Mouse (Mus musculus): Measurements from ENCODE around the gene Ppard.

The Ppard gene

DNA sequence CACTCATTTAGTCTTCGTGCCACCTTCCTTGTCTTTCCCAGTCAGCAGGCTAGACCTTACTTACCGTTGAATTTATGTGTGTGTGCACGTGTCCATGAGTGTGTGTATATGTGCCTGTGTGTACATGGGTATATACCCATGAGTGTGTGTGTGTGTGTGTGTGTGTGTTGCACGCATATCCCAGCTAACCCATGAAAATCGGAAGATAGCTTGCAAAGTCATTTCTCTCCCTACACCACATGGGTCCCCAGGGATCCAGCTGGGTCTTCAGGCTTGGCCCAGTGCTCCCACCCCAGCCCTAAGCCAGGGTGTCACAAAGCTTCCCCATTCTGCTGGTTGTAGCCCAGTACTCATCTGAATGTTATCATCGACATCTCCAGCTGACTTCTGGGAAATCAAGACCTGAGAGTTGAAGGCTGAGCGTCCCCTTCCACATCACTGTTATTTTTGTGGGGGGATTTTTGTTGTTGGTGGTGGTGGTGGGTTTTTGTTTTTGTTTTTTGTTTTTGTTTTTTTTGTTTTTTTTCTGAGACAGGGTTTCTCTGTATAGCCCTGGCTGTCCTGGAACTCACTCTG is 49.5 kb downstream of the Ppard start:
- no peak for DNase-seq (ENCODE audit: low read depth, low spot score)

DNA sequence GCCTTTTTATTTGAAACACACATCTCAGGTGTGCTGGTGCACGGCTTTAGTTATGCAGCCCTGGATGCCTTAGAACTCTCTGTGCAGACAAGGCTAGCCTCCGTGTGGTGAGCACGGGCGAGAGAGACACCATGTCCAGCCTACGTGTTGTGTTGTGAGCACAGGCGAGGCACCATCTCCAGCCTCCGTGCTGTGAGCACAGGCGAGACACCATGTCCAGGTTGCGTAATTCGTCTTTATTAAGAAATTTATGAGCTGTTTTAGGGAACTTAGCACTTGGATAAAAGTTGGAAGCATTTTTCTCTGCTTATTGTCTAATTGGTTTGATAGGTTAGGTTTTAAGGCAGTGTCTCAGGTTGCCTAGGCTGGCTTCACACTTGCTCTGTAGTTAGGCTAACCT is 50.7 kb downstream of the Ppard start:
- no peak for DNase-seq (ENCODE audit: low read depth, low spot score)

GRCm38 (mm10) chr17:28286133-28286532 is 53.6 kb downstream of the Ppard start:
- no peak for DNase-seq (ENCODE audit: low read depth, low spot score)

GRCm38 (mm10) chr17:28286964-28287363 is 54.5 kb downstream of the Ppard start:
- no peak for DNase-seq (ENCODE audit: low read depth, low spot score)

GRCm38 (mm10) chr17:28287578-28287977 is 55.1 kb downstream of the Ppard start:
- DNase-seq (ENCODE audit: low read depth, low spot score), result no peak

DNA sequence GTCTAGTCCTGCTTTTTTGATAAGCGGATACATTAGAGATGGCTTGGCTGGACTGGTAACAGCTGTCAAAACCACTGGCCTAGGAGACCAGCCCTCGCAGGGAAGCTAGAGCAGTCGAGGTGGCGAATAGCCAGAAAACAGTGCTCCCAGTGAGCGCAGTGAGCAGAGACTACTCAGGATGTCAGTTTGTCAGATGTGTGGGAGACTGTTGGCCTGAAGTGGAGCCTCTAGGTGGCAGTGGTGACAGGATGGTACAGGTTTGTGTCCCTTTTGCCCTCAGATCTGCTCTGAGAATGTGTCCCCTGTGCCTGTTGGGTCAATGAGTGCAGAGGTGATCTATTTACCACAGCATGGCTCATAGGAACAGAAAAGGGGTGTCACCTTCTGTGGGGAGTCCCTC is 55.5 kb downstream of the Ppard start:
- no peak for DNase-seq (ENCODE audit: low read depth, low spot score)

- no peak for DNase-seq (ENCODE audit: low read depth, low spot score)
Observed at GRCm38 (mm10) chr17:28290262-28290661, 57.8 kb downstream of the Ppard start.

- no peak for DNase-seq (ENCODE audit: low read depth, low spot score)
Observed at GRCm38 (mm10) chr17:28290671-28291070, 58.2 kb downstream of the Ppard start.

- no peak for DNase-seq (ENCODE audit: low read depth, low spot score)
Observed at GRCm38 (mm10) chr17:28291346-28291745, 58.8 kb downstream of the Ppard start.

DNA sequence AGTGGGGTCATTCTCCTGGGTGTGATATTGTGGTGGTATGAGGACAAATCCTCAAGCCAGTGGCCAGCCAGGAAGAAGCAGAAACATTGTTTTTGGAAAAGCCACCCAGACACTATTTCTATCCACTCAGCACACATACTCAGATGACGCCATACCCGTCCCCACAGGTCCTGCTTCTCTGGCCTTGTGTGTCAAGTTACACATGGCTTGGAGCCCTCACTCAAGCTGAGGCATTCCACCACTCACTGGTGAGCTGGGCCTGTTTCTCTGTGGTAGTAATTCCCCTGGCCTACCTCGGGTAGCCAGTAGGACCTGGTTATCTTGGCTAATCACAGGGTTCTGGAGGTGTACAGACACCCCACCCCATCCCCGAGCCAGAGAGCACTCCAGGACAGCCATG is 61.2 kb downstream of the Ppard start:
- DNase-seq (ENCODE audit: low read depth, low spot score), result peak; percentile 72

DNA sequence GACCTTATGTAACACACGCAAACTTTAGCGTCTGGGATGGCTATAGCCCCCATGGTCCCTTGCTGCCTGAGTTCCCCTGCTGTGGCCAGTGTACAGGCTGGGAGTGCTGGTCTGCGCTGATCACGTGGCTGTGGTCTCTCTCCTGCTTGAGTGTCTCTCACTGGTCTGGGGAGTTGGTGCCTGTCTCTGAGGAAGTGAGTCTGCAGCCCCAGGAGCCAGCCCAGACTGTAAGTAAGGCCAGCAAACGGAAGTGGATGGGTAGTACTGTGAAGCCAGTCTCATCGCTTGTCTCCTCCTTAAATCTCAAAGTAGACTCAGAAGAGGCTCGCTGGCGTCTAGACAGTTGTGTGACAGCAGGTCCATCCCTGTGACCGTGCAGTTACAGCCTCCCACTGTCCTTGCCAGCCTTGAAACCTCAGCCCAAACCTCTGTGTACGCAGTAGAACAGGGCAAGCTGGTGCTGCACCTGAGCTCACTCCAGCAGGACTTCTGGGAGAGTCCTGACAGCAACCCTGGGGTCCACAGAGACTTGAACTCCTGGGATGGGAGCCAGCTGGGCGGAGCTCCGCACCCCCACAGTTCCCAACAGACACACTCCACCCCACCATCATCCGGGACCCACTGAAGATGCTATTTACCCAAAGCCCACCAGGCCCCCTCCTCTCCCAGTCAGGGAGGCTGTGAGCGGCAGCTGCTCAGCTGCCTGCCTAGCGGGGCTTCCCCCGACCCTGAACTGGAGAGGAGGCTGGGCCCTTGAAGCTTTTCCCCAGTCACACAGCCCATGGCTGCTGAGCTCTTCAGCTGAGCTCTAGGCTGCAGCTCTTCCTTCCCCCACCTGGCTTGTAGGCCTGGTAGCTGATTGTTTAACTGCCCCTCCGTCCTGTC is 62.2 kb downstream of the Ppard start:
- no peak for DNase-seq (ENCODE audit: low read depth, low spot score)

DNA sequence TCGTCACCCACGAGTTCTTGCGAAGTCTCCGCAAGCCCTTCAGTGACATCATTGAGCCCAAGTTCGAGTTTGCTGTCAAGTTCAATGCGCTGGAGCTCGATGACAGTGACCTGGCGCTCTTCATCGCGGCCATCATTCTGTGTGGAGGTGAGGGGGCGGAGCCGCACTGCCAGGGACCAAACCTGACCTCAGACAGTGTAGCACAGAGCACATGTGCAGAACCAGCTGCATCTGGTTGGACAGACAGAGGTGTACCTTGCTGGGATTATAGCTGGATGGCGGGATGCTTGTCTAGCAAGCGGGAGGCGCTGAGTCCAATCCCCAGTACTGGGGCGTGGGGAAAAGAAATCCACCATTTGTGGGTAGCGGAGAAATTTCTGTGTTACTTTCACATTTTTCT is 66.4 kb downstream of the Ppard start:
- no peak for DNase-seq (ENCODE audit: low read depth, low spot score)

- DNase-seq (ENCODE audit: low read depth, low spot score), result no peak
Observed at GRCm38 (mm10) chr17:28299669-28300320, 67.3 kb downstream of the Ppard start.

DNA sequence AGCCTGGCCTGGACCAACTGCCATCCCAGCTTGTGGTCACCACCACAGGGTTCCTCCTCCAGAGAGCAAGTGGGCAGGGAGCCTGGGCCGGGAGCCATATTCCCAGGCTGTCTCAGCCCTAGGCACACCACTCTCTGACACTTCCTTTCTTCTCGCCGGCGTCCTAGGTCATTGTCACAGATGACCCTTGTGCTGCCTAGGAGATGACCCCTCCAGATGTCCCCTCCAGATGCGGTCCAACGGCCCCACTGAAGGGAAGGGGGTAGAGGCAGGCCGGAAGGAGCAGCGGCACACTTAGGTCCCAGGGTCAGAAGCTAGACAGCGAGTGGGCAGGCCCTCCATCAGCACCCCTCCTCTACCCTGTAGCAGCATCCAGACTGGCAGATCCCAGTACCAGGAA is 67.8 kb downstream of the Ppard start:
- DNase-seq (ENCODE audit: low read depth, low spot score), result no peak

GRCm38 (mm10) chr17:28300850-28301249 is 68.3 kb downstream of the Ppard start:
- no peak for DNase-seq (ENCODE audit: low read depth, low spot score)

GRCm38 (mm10) chr17:28305172-28305571 is 72.7 kb downstream of the Ppard start:
- no peak for DNase-seq (ENCODE audit: low read depth, low spot score)

DNA sequence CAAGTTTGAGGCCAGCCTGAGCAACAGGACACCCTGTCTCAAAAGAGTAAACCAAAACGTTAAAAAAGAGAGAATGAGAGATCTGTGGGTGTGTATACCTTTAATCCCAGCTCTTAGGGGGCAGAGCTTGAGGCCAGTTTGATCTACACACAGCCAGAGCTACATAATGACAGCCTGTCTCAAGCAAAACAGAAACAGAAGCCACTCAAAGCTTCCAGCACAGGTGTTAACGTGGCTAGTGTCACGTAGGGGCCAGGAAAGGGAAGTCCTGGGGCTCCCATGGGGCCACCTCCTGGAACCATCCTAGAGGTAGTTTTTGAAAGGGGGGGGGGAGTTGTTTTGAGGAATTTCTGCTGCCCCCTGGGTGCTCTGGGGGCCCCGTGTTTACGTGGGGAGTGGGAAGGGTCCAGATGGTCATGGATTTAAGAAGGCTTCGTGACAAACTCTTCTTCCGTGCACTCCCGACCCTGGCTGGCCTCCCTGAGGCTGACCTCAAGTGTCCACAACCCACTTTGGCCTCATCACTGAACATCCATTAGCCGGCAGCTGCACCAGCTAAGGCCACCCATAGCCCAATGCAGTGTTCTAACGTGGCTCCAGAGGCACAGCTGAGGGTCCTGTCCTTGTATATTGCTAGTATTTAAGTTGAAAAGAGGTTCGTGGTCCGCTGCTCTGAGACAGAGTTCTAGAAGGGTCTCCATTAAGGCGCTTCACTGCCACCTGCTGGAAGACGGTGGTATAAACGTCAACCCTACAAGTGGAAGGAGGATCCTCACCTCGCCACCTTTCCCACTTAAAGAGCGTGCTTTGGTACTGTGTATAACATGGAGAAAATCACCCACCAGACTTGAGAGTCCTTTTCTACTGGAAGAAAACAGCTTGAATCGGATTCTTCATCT is 76.0 kb downstream of the Ppard start:
- peak; percentile 85 for DNase-seq (ENCODE audit: low read depth, low spot score)

DNA sequence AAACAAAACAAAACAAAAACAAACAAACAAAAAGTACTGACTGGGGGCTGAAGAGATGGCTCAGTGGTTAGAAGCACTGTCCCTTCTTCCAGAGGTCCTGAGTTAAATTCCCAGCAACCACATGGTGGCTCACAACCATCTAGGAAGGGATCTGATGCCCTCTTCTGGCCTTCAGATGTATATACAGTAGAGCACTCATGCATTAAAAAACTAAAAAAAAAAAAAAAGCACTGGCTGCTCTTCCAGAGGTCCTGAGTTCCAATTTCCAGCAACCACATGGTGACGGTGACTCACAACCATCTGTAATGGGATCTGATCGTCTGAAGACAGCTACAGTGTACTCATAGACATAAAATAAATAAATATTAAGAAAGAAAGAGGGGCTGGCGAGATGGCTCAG is 78.3 kb downstream of the Ppard start:
- no peak for DNase-seq (ENCODE audit: low read depth, low spot score)

DNA sequence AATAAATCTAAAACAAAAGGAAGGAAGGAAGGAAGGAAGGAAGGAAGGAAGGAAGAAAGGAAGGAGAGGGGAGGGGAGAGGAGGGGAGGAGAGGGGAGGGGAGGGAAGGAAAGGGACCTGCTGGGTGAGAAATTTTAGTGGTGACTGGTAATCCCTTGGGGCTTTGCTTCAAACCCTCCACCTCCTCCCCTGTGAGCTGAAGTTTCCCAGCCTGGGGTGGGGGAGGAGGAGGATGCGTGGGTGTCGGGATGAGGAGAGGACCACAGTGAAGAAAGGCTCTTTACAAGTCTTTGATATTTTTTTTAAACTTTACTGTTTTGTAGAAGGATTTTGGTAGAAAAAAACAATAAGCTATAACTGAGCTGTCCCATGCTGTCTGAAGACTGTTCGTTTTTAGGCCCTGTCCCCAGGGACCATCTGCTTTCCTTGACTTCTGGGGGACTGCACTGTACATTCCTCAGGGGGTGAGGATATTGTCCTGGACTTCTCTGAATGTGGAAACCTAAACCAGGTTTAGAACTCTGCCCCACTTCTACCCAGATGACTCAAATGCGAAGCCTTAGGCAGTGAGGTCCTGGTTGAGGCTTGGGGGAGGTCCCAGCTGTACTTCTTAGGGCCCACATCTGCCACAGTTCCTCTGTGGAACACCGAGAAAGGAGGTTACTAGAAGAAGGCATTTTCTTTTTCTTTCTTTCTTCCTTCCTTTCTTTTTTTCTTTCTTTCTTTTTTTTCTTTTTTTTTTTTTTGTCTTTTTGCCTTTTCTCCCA is 79.0 kb downstream of the Ppard start:
- no peak for DNase-seq (ENCODE audit: low read depth, low spot score)

- DNase-seq (ENCODE audit: low read depth, low spot score), result no peak
Observed at GRCm38 (mm10) chr17:28312232-28313211, 80.0 kb downstream of the Ppard start.
